Mouse (Mus musculus): ENCODE measurements at regions not wholly inside any gene's neighbourhood (a gene's known extent, or its start where the extent isn't known, plus 50 kb on each side); places are given as distances from the start of the nearest gene placed in this dataset.
A peak's percentile ranks its signal among the peaks of the same experiment; 100 is the strongest.

DNA sequence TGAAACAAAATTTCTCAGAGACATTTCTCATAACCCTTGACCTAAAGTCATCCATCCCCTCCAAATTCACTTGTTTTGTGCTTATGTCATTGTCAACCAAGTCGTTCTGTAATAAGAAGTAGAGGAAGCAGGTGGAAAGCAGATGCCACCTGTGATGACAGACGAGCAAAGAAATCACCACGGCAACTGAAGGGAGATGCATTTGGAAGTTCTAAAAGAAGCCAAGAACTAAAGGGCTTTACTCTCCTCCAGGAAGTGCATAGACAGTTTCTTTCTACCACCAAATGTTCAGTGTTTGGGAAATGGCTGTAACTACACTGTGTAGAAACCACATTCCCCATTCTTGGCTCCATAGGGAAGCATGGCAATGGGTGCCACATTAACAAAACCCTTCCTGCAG lies 317.4 kb downstream of the Gm10184 start:
- DNase-seq (ENCODE audit: low spot score in 2 of 2): peak in 1 of 2 experiments; percentile 28

DNA sequence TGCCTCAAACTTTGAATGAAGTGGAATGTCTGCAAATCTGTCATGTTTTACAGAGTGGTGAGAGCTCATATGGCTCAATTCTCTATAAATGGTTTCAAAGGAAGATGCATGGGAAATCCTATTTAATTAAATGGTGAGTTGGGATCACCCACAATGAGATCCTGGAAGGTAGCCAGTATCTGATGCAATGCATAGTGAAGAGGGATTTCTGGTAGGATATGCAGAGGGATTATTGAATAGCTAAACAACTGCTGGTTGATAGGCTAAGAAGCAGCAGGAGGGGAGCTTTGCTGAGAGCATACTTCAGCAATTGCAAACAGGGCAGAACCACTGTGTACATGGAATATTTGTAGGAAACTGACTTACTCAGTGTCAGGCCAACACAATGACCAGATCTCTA lies 350.7 kb downstream of the Gm10184 start:
- DNase-seq (ENCODE audit: low spot score in 2 of 2): no peak

DNA sequence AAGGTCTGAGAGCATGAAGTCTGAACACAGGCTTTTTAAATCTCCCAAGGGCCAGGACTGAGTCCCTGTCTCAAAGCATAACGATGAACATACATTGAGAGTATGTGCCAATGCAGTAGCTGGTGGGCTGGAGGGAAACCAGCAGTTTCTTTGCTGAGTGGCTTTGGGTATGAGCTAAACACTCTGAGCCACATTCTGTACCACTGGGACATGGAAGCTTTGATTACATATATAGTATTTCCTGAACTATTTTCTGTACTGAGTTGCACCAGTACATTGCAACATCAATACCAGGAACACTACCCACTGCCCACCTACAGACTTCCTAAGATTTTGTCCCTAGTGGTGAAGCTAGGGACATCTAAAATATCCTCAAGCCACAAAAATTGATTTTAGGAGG lies 354.3 kb upstream of the Fshr start:
- no peak for DNase-seq (ENCODE audit: low spot score in 2 of 2)

DNA sequence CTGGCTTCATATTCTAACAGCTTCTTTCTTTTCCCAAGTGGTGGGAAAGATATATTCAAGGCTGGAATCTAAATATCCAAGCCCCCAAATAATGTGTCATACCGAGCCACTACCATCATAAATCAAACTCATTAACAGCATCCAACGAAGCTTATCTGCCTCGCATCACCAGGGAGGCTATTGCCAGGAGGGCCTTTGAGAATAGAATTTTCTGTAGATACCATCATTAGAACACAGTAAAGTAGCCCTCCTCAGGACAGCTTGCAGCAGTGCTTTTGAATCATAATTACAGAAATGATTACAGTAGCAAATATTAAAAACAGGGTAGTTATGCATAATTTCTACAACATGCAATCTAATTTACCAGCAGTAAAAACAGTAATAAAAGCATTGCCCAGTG lies 353.1 kb upstream of the Fshr start:
- DNase-seq (ENCODE audit: low spot score in 2 of 2): no peak

DNA sequence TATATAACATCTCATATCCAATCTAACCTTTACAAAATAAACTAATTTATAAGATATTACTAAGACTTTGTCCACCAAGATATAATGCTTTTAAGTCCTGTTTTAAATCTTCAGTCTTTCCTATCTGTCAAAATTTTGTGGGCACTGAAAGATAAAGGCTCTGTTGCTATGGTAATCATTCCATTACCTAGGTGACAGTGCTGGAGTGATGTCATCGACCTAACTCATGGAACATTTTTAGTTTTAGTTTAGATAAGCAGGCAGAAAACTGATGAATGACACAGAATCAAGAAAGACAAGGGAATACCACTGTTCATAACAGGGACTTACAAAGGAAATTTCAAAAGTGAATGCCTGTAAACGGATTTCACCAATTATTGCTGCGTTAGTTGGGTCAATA lies 350.3 kb upstream of the Fshr start:
- DNase-seq (ENCODE audit: low spot score in 2 of 2): no peak

DNA sequence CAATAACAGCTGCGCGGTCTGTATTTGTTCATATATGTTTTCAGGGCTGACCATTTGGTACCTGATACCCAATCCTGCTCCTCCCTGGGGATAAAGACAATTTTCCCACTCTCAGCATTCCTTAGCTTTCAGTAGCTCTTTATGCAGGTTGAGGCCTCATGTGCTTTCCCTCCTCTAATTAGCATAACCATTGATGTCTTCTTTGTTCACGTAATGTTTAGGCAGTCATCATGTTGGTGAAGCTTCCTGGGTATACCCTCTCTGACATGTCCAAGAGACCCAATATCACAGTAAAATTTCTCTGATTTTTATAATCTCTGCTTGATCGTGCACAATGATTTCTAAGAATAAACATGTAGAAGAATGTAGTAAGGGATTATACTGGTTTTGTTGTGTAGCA lies 321.4 kb upstream of the Fshr start:
- no peak for DNase-seq (ENCODE audit: low spot score in 2 of 2)

DNA sequence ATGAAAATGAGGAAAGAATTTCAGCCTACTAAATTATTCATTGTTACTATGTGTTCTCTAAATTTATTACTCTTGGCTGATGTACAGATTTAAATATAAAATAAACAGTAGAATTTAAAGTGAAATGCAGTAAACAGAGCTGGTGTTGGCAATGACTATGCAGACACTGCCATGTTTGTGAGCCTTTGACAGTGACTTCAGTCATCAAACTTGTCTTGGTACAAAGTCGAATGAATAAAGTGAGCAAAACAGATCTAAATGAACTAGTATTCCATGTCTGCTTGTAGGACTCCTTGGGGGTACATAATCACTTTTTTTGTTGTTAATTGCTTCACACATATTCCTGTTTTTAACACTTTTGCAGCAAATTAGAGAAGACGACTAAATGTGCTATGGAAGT lies 318.9 kb upstream of the Fshr start:
- DNase-seq (ENCODE audit: low spot score in 2 of 2): no peak

DNA sequence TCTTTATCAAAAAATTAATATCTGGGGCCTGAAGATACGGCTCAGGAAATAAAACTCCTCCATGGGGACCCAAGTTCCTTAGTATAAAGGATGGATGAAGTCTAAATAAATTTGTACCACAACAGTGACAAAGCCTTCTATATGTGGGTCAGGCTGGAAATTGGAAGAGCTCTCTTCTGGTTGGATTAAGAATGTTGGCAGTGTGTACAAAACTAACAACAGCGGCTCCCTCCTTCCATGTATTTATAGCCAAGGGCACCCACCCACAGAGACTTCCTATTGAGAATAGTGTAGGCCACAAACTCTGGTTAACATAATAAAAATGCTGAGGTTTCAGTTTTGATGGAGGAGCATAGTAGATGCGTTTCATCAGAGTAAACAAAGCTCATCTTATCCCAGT lies 304.8 kb upstream of the Fshr start:
- DNase-seq (ENCODE audit: low spot score in 2 of 2): no peak

DNA sequence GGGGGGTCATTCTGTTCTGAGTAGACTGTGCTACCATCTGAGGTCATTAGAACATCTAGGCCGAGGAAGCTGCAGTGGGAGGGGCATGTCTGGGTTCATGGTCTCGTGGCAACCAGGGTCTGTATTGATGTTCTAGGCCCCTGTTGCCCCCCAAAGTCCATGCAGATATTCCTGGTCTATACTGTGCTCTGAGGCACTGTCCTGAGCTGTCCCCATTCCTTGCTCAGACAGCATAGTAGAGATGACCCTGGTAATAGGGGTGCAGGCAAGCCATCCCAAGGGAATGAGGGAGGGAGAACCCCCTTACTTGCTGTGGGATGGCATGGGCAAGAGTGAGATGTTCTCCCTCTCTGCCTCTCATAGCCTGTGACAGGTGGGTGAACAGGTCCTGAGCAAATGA lies 293.1 kb upstream of the Fshr start:
- no peak for DNase-seq (ENCODE audit: low spot score in 2 of 2)

DNA sequence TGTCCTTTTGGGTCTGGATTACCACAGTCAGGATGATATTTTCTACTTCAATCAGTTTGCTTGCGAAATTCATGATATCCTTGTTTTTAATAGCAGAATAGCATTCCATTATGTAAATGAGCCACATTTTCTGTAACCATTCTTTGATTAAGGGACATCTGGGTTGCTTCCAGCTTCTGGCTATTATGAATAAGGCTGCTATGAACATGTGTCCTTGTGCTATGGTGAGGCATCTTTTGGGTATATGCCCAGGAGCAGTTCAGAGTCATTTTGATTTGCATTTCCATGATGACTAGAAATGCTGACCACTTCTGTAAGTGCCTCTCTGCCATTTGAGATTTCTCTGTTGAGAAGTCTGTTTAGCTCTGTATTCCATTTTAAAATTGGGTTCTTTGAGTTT lies 266.0 kb upstream of the Fshr start:
- no peak for DNase-seq (ENCODE audit: low spot score in 2 of 2)

DNA sequence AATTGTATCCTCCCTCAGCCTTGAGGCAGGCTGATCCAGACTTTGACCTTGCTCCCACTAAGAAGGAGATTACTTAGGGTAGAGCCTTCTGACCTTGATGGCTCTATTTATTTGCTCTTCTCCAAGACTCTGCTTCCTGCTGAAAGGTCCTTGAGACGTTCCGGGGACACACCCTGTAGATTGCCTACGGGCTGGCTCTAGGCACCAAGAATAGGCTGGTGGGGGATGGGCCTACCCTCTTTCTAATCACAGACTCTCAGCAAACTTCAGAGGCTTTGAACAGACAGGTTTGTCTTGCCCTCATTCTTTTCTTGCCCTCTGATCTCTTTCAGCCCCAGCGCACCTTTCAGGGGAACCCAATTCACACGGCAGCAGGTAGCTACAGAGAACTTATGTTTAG lies 265.4 kb upstream of the Fshr start:
- DNase-seq (ENCODE audit: low spot score in 2 of 2): no peak

DNA sequence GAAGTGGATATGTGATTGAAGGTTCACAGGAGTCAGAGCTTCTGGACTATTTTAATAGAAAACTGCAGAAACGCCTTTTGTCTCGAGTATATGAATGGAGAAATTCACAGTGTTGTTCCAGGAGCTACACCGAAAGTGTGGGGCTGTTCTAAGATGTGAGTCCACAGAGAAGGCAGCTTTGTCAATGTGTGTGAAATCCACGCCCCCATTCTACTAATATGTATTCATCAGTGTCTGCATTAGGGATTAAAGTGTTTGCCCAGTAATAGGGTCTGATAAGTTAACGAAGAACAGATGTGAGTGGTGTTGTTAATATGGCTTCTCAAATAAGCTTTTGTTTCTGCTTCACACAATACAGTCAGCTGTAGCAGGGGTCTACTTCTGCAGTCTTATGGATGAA lies 260.0 kb upstream of the Fshr start:
- DNase-seq (ENCODE audit: low spot score in 2 of 2): no peak

DNA sequence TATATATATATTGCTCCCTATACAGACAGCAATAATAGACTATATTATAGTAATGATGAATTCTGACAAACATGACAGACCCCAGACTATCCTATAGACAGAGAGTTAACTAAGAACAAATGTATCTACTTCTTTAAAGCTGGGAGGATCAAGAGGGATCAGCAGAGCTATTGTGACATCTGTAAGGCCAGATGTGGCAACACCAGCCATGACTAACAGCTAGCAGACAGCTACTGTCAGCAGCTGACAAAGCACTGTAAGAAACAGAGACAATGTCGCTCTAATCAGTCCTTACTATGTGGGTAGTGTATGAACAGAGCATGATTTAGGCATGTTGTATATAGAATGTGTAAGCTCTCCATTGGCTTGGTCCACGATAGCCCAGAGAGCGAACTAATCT lies 253.8 kb upstream of the Fshr start:
- DNase-seq (ENCODE audit: low spot score in 2 of 2): no peak

DNA sequence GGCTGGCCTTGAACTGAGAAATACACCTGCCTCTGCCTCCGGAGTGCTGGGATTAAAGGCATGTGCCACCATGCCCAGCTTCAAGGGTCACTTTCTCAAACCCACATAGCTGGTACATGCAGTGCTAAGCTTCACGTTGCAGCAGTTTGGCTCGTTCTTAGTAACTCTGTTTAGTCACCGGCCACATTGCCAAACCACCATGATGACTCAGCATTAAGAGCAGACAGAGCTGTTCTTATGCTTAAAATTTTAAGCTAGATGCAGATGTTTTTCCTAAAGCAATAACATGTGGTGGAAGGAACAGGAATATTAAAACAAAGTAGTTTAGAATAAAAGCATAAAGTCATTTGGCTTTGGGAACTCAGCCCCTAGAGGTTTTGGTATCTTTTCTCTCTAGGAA lies 250.2 kb upstream of the Fshr start:
- DNase-seq (ENCODE audit: low spot score in 2 of 2): no peak

DNA sequence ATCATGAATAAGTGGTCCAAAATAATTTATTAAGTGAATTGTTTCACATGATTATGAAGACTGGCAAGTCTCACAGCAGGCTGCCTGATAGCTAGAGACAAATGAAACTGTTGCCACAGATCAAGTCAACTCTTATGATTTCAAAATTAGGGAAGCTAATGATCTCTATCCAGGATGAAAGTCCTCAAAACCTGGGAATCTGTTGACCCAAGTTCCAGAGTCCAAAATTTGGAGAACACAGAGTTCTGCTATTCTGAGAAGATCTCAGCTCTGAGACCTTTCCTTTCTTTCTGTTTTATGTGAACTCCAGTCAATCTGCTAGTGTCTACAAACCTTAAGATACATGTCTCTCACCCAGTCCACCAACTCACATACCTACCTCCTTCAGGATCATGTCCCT lies 248.9 kb upstream of the Fshr start:
- DNase-seq (ENCODE audit: low spot score in 2 of 2): no peak

DNA sequence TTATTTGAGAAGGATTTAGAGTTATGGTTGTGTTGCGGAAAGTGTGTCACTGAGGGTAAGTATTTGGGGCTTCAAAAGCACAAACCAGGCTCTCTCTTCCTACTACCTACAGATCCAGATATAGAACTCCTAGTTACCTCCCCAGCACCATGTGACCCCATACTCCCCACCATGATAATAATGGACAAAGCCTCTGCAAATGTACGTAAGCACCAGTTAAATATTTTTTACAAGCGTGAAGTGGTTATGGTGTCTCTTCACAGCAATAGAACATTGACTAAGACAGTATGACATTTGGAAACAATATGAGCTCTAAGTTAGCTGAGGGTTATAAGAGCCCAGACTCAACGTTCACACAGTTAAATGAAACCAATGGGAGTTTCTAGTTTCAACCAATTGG lies 233.8 kb upstream of the Fshr start:
- no peak for DNase-seq (ENCODE audit: low spot score in 2 of 2)

DNA sequence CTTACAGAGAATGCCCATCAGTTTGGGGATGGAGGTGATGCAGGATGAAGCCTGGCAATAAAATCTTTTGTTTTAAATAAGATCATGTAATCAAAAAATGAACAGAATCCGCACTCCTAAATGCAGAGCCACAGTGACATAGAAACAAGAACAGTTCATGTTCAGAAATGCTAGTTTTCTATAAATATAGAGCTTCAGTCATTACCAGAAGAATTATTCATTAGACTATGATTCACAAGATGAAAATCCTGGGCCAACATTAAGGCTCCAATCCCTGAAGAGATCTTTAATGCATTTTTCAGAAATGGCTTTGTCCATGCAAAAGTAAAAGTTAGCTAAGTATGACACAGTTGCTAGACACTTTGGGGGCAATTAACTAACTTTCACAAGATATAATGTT lies 209.6 kb upstream of the Fshr start:
- no peak for DNase-seq (ENCODE audit: low spot score in 2 of 2)

DNA sequence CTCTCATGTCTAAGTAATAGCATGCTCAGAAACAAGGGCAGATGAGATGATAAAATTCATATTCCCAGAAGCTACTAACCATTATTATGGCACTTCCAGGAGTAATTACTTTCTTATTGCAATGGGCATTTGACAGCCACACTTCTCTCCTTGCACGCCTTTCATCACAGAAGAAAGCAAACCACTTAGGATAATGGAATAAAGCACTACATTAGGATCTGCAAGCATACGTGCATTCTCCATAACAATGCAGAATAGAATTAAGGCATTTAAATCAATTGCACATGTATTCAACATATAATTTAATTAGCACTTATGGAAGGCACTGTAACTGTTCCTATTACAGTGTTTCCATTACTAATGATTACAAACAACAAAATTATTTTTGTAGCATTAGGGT lies 205.1 kb upstream of the Fshr start:
- no peak for DNase-seq (ENCODE audit: low spot score in 2 of 2)

DNA sequence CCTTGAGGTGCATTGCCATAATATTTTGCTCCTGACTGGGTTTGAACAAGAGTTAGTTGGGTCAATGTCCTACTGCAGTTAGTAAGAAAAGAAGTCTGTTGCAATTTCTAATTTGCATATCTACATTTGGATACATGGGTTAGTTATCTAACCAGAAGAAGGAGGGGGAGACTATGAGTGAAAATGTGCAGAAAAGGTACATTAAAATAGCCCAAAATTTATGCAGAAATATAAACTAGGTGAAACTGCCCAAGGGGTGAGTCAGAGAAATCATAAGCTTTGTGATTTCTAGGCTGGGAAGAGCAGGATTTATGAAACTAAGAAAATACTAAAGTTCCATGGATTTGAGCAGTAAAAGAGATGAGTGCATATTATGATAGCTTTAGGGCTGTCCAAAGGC lies 156.8 kb upstream of the Fshr start:
- DNase-seq (ENCODE audit: low spot score in 2 of 2): no peak

DNA sequence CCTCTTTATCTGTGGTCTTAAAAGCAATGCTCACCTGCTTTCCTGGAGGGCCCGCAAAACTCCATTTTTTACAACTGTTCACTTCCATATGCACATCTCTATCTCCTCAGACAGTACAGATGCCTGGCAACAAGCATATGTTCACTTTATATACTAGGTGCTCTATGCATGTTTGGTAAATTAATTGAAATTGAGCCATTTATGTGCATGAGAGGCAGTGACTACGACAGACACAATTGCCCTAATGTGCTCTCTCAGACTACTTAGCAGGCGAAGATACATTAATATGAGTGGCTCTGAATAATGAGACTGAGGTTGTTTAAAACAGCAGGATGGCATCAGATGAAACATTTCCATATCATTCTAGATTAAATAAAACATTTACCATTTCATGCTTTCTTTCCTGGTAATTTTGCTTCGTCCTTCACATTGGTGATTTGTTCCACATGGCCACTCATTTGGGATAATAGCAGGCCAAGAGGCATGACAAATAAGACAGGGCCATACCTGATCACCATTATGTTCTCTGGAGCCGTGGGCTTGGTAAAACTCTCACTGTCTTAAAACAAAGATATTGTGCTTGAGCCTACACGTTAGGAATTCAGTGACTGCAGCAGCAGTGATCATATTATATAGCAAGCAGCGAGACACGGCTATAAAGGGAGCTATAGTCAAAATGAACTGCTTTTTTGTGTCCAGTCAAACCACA lies 140.2 kb upstream of the Fshr start:
- DNase-seq (ENCODE audit: low spot score in 2 of 2): no peak

DNA sequence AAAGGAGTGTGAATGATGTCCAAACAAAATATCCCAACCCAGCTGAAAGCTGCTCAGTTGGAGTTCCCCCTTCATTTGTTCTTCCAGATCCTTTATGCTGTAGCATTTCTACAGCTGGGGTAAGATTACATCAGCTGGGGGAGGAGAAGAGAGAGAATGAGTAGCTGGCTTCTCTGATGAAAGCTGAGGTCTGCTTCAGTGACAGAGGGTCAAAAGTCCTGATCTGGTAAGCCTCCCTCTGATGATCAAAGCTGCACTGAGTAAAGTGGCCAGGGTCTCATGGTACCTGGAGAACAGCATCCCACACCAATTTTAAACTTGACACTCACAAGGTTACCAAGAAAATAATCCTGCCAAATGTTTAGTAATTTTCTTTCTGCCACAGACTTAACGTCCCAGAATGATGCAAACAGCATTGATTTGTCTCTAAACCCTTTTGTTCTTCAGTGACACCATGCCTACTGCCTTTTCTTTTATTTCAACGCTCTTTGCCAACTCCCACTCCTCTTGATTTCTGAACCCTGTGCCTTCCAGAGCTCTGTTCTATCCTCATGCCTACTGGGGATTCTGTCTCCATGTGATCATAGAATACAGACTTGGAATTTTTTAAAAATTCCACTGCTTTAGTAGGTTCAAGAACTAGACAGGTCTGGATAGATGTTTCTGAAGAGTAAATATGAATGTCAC lies 119.3 kb upstream of the Fshr start:
- no peak for DNase-seq (ENCODE audit: low spot score in 2 of 2)

DNA sequence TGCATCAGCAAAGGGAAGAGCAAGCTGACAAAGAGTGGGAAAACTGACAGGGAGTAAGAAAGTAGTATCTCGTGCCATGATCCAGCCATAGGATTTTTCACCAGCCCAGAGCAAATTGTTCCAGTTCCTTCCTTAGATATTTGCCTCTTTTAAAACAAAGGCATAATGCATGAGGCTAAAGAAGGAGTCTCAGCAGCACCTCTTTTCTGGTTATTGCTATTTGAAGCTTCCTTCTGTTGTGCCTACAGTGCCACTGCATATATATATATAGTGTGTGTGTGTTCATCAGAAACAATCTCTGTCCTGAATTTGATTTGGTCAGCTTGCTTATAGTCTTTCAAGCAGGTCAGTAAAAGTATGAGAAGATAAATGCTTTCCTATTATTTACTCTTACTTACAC lies 117.9 kb upstream of the Fshr start:
- DNase-seq (ENCODE audit: low spot score in 2 of 2): peak in 1 of 2 experiments; percentile 10

DNA sequence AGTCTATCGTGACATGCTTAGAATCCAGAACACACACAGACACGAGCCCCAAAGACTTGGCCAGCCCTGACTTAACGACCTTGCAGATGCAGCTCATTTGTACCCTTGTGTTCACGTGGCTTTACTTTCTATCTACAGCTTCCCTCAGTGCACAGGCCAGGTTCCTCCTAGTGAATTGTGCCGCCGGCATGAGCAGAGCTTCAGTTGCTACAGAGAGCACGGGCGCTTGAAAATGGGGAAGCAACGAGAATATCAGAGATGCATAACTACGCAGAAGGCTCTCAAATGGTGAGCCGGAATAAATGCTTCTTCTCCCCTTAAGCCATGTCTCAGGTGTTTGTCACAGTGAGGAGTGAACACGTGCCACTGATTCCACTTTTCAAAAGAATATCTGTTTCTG lies 110.7 kb upstream of the Fshr start:
- no peak for DNase-seq (ENCODE audit: low spot score in 2 of 2)

DNA sequence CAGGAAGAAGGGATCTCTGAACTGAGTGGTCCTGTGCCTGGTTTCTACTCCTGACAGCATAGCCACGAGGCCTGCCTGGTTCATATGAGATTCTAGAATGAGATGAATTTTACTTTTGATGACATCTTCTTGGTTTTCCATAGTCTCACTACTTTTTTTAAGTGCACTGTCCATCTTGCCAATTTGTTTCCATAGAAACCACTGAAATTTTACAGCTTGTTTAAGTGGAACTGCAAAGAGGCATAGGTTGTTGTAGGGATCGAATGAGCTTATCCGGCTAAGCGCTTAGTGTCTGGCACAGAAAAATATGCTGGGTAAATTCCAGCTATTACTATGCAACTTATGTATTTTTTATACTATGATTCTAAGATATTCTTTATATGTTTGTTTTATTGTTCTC lies 100.8 kb upstream of the Fshr start:
- no peak for DNase-seq (ENCODE audit: low spot score in 2 of 2)

Data from left cerebral cortex, adult 8-10 months (tissue).